Mouse (Mus musculus) thymus, adult 2 months (tissue): ENCODE measurements at regions not wholly inside any gene's neighbourhood (a gene's known extent, or its start where the extent isn't known, plus 50 kb on each side); places are given as distances from the start of the nearest gene placed in this dataset.

Experiments used
- CTCF ChIP-seq: fragments of 200-500 bp; IDR thresholded peaks from 2 replicates; pipeline ENCODE4 v1.5.1; 2012; ENCODE audit warnings: mild to moderate bottlenecking, control low read depth, low read length, moderate library complexity, borderline replicate concordance; ENCODE audit not compliant: control insufficient read depth, poor library complexity, insufficient read depth; ENCODE audit errors: extremely low read depth
- POLR2A ChIP-seq: fragments of 200-500 bp; IDR thresholded peaks from 2 replicates; pipeline ENCODE4 v1.6.1; 2012; ENCODE audit warnings: mild to moderate bottlenecking, low read length, control low read depth, moderate library complexity; ENCODE audit not compliant: control insufficient read depth, poor library complexity, insufficient read depth; ENCODE audit errors: extremely low read depth

DNA sequence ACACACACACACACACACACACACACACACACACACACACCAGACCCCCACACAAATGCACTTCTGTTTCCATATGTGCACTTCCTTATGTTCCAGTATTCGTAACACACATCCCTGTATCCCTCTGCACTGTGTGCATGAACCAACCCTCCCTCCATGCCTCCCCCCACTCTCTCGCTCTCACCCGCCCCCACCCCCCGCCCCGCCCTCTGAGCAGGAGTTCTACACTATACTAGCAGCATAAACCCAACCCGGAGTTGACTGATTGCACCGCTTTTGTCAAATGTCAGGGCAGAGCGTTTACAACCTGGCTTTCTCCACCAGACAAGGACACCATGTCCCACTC, 81.5 kb upstream of the Zmiz1 start:
- no peak for TF ChIP-seq CTCF
- no peak for TF ChIP-seq POLR2A
